ENCODE assay signal across 23 mouse cellular contexts in the genomic region with DNA sequence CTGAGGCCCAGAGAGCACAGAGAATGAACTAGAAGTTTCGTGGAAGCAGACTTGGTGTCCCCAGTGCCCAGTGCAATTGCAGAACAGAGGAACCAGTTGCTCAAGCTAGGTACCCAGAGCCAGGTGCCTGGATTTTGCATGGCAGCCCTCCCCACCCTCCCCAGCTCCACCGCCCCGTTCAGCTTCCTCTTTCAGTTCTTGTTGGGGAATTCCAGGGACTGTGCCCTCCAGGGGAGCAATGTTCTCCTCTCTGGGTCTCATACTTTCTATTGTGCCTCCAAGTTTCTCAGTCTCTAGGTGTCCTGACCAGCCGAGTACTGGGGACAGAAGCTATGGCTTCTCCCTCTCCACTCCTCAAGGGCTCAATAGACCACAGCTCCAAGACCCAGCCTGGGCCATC. TPM values are rescaled to one million over a fixed set of nuclear protein-coding genes. Genes with fewer than 3 reads are reported as not detected.
DNase-seq lines count a peak whose midpoint lies in the region; ATAC-seq and TF ChIP-seq lines count a peak whose summit lies in the region.
"Had no signal": no experiment of that assay in that cellular context is flagged by ENCODE, and none has a peak within 500 bp of the region (broad histone marks: within the 10 kb centered on the region; RNA-seq: fewer than 3 reads in every experiment).

No protein-coding gene starts in this region.

- no peak for TF ChIP-seq POLR2A in cerebellum, adult 2 months (IDR thresholded peaks at IDR 0.05; ENCODE audit: borderline replicate concordance, insufficient read depth, low read length)

- peaks cover 11% of the 10 kb centered on the region for H3K4me1 ChIP-seq in cerebellum, adult 2 months (ENCODE audit: control insufficient read depth, insufficient read depth, low read length)

- TF ChIP-seq CTCF in cerebellum, adult 2 months (IDR thresholded peaks at IDR 0.05; ENCODE audit: borderline replicate concordance, insufficient read depth, low read depth, low read length), result no peak

- no peak overlapping the region for H3K4me3 ChIP-seq in cerebellum, adult 2 months (replicated peaks; ENCODE audit: insufficient read depth, low read depth, low read length)
- H3K4me3 ChIP-seq: embryonic facial prominence, embryonic 13.5 days; forebrain, embryonic 12.5 days; hindbrain, embryonic 13.5 days had no signal

- no peak overlapping the region for H3K27ac ChIP-seq in cerebellum, adult 2 months (ENCODE audit: insufficient read depth, low read length)
- H3K27ac ChIP-seq: embryonic facial prominence, embryonic 13.5 days; forebrain, embryonic 12.5 days; hindbrain, embryonic 13.5 days; hindbrain, postnatal 0 days had no signal

- no peaks in the 10 kb centered on the region for H3K27me3 ChIP-seq in cerebellum, adult 2 months (ENCODE audit: control insufficient read depth, insufficient read depth, low read length)
- H3K27me3 ChIP-seq: embryonic facial prominence, embryonic 13.5 days; Patski had no signal

- peak; percentile 40 for ATAC-seq in megakaryocyte, adult 5-6 weeks (ENCODE audit: poor library complexity, severe bottlenecking)
- ATAC-seq in neutrophil, adult 5-6 weeks (ENCODE audit: extremely low read depth, insufficient number of reproducible peaks, low FRiP score, poor library complexity, severe bottlenecking), result peak; percentile 68
- no peak for ATAC-seq in cerebellum, adult (ENCODE audit: insufficient number of reproducible peaks, low FRiP score, low TSS enrichment)
- ATAC-seq: activated CD4-positive, CD25-positive, alpha-beta regulatory T cell, adult 4 months; forebrain, embryonic 16.5 days; hindbrain, postnatal 0 days; Patski had no signal

- DNase-seq in A20 (ENCODE audit: low read depth, low spot score), result peak; percentile 85
- peak; percentile 72 to 76 for DNase-seq in B cell, adult 2 months
- DNase-seq in retina, postnatal 1 day, result no peak
- no peak for DNase-seq in cerebellum, adult 2 months
- no peak for DNase-seq in embryo, embryonic 10.5 days (ENCODE audit: low spot score)
- DNase-seq: adrenal gland, postnatal 14 days; cerebellum, adult 11 months; cerebellum, adult 9-10 months; cerebellum, postnatal 25 days; gastrocnemius, postnatal 14 days; heart, adult 11 months; heart, postnatal 10 days; heart, postnatal 4 days had no signal

- WGBS in cerebellum, adult 2 months, result 99% methylated on average over 4 of the region's 4 CpGs

RNA-seq across cellular contexts. Expression of a gene that starts 59.7 kb away (rescaled TPM):
- 113 and 146 TPM in 2 replicates for total RNA-seq in megakaryocyte, adult 5-6 weeks (2015)
- total RNA-seq in megakaryocyte, adult 5-6 weeks (2017), result 79.4 and 92.9 TPM in 2 replicates
- total RNA-seq in neutrophil, adult 5-6 weeks (2017), result 232 and 253 TPM in 2 replicates
- polyA plus RNA-seq in cerebellum, adult 2 months (2012; rRNA removed), result 50.6 and 62.0 TPM in 2 replicates

Comparison
In these comparisons a context has a peak if more than half of its experiments do, and no peak if none do; other contexts are left out.
1. DNase-seq: peak in A20 (single experiment) and B cell, adult 2 months (2 of 2); none in retina, postnatal 1 day (single experiment), cerebellum, adult 2 months (0 of 2) and embryo, embryonic 10.5 days (single experiment).